Mouse (Mus musculus): ENCODE data around the gene Mnd1. TPM values are rescaled to one million over a fixed set of nuclear protein-coding genes. Genes with fewer than 3 reads are reported as not detected.

Mnd1 gene
- polyA plus RNA-seq, 1 experiment = 0.51 TPM

- TF ChIP-seq POLR2A (IDR thresholded peaks at IDR 0.05; ENCODE audit: control insufficient read depth, extremely low read depth, insufficient read depth, low read length, poor library complexity) (no peak), CTCF (IDR thresholded peaks at IDR 0.05; ENCODE audit: borderline replicate concordance, control insufficient read depth, extremely low read depth, insufficient read depth, low read length, poor library complexity) (no peak)
- 90% methylated on average over 2 of the region's 2 CpGs for WGBS
- Histone ChIP-seq H3K4me1 (replicated peaks; ENCODE audit: control insufficient read depth, insufficient read depth, low read length) (no peaks in the 10 kb centered on the region), H3K4me3 (ENCODE audit: control insufficient read depth, insufficient read depth, low read length) (no peak overlapping the region), H3K36me3 (ENCODE audit: control insufficient read depth, insufficient read depth, low read length) (no peaks in the 10 kb centered on the region), H3K27ac (ENCODE audit: control insufficient read depth, insufficient read depth, low read length) (no peak overlapping the region), H3K27me3 (ENCODE audit: control insufficient read depth, insufficient read depth, low read length) (no peaks in the 10 kb centered on the region)
- DNase-seq = no peak
These were observed 22.2 kb upstream of the Mnd1 start for GRCm38 (mm10) chr3:84177834-84178233.

DNA sequence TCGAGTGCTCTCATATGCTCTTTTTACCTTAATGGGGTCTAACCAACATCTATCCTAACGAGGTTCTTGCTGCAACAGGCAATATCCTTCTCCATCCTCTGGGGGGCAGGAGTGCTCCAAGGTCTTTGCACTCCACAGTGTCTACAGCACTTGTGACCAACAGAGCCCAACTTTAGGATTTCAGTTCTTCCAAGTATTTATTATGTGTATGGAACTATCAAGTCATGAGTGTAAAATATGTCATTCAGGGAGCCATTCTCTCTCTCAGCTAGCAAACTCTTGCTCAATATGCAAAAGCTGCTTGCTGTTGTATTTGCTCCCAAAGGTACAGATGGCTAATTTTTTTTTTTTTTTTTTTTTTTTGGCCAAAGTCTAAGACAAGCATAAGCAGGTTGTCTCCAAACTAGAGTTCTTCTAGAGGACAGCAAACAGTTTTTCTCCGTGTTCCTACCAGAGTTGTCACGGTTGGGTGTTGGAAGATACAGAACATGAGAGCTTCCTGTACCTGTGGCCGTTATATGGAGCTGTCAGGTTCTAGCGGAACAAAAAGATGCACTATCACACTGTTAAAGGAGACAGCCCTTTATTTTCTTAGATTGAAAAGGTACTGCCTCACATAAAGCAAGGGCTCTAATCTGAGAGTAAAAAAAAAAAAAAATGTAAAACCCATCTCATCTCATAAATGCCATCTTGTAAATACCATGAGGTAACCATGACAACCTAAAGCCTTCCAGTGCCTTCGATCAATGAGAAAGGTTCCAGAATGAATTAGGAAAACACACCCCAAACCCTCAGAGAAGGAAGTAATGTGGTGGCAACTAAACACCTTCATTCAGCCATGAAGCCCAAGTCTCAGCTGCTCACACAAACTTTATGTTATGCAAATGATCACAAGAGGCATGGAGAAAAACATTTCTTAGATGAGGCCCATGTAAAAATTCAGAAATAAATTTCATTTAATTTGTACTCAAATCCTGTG is 20.0 kb upstream of the Mnd1 start:
- H3K4me3 ChIP-seq (ENCODE audit: control insufficient read depth, insufficient read depth, low read length) = no peak overlapping the region
- H3K4me1 ChIP-seq (replicated peaks; ENCODE audit: control insufficient read depth, insufficient read depth, low read length) = 0 out of 2 replicates have a peak, but pooled peaks cover under 1% of the 10 kb centered on the region
- TF ChIP-seq POLR2A (IDR thresholded peaks at IDR 0.05; ENCODE audit: control insufficient read depth, extremely low read depth, insufficient read depth, low read length, poor library complexity) (no peak), CTCF (IDR thresholded peaks at IDR 0.05; ENCODE audit: borderline replicate concordance, control insufficient read depth, extremely low read depth, insufficient read depth, low read length, poor library complexity) (no peak)
- WGBS = 55% methylated on average over 7 of the region's 7 CpGs
- peak; percentile 79 for DNase-seq
- H3K36me3 ChIP-seq (ENCODE audit: control insufficient read depth, insufficient read depth, low read length) = no peaks in the 10 kb centered on the region
- H3K27ac ChIP-seq (ENCODE audit: control insufficient read depth, insufficient read depth, low read length) = no peak overlapping the region
- H3K27me3 ChIP-seq (ENCODE audit: control insufficient read depth, insufficient read depth, low read length) = no peaks in the 10 kb centered on the region

DNA sequence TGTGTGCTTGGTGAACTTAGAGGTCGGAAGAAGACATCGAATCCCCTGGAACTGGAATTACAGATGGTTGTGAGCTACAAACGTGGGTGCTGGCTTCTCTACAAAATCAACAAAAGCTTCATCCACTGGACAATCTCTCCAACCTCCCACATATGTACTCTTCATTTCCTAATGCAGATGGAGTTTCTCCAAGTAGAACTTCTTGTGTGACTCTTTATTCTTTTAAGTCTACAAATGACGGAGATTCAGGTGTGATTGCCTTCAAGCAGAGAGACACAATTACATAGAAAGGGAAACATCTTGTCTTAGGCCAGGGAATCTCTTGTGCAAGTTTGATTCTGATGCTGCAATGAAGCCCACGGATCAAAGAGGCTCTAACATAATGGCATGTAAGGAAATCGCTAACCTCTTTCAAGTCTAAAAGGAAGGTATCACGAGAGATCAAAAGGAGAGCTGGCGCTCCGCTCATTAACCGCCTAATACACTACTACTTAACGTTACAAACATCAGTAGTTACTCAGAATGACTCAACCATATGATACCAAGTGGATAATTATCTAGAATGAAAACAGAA is 18.1 kb upstream of the Mnd1 start, which contains the start of gene Gm6525:
Gm6525 (plus strand) TSS at position 524 of the 574 bp plus-strand sequence.
- no peak within 1 kb of the TSS for H3K27ac ChIP-seq (ENCODE audit: control insufficient read depth, insufficient read depth, low read length)
- H3K4me1 ChIP-seq (replicated peaks; ENCODE audit: control insufficient read depth, insufficient read depth, low read length) = peaks cover 8% of the 10 kb centered on the region
- no peak within 1 kb of the TSS for H3K4me3 ChIP-seq (ENCODE audit: control insufficient read depth, insufficient read depth, low read length)
- H3K36me3 ChIP-seq (ENCODE audit: control insufficient read depth, insufficient read depth, low read length) = no peaks in the 10 kb centered on the region
- no peak for DNase-seq
- TF ChIP-seq CTCF (IDR thresholded peaks at IDR 0.05; ENCODE audit: borderline replicate concordance, control insufficient read depth, extremely low read depth, insufficient read depth, low read length, poor library complexity) = no peak
- no peak for TF ChIP-seq POLR2A (IDR thresholded peaks at IDR 0.05; ENCODE audit: control insufficient read depth, extremely low read depth, insufficient read depth, low read length, poor library complexity)
- WGBS = 84% methylated on average over 11 of the region's 11 CpGs
- H3K27me3 ChIP-seq (ENCODE audit: control insufficient read depth, insufficient read depth, low read length) = no peaks in the 10 kb centered on the region

GRCm38 (mm10) chr3:84172406-84172805 is 16.8 kb upstream of the Mnd1 start:
- WGBS = 68% methylated on average over 11 of the region's 11 CpGs
- Histone ChIP-seq H3K4me1 (replicated peaks; ENCODE audit: control insufficient read depth, insufficient read depth, low read length) (peaks cover 8% of the 10 kb centered on the region), H3K27me3 (ENCODE audit: control insufficient read depth, insufficient read depth, low read length) (no peaks in the 10 kb centered on the region), H3K36me3 (ENCODE audit: control insufficient read depth, insufficient read depth, low read length) (no peaks in the 10 kb centered on the region), H3K27ac (ENCODE audit: control insufficient read depth, insufficient read depth, low read length) (no peak overlapping the region), H3K4me3 (ENCODE audit: control insufficient read depth, insufficient read depth, low read length) (no peak overlapping the region)
- TF ChIP-seq POLR2A (IDR thresholded peaks at IDR 0.05; ENCODE audit: control insufficient read depth, extremely low read depth, insufficient read depth, low read length, poor library complexity) = no peak
- TF ChIP-seq CTCF (IDR thresholded peaks at IDR 0.05; ENCODE audit: borderline replicate concordance, control insufficient read depth, extremely low read depth, insufficient read depth, low read length, poor library complexity) = no peak
- DNase-seq = no peak

- Histone ChIP-seq H3K27me3 (ENCODE audit: control insufficient read depth, insufficient read depth, low read length) (no peaks in the 10 kb centered on the region), H3K4me3 (ENCODE audit: control insufficient read depth, insufficient read depth, low read length) (no peak overlapping the region), H3K27ac (ENCODE audit: control insufficient read depth, insufficient read depth, low read length) (no peak overlapping the region; the same call in 1 of the 2 replicates), H3K36me3 (ENCODE audit: control insufficient read depth, insufficient read depth, low read length) (no peaks in the 10 kb centered on the region), H3K4me1 (replicated peaks; ENCODE audit: control insufficient read depth, insufficient read depth, low read length) (peaks cover 8% of the 10 kb centered on the region)
- DNase-seq = peak; percentile 9
- TF ChIP-seq POLR2A (IDR thresholded peaks at IDR 0.05; ENCODE audit: control insufficient read depth, extremely low read depth, insufficient read depth, low read length, poor library complexity) = no peak
- no peak for TF ChIP-seq CTCF (IDR thresholded peaks at IDR 0.05; ENCODE audit: borderline replicate concordance, control insufficient read depth, extremely low read depth, insufficient read depth, low read length, poor library complexity)
- WGBS = 47% methylated on average over 8 of the region's 8 CpGs
These were observed 13.9 kb upstream of the Mnd1 start for GRCm38 (mm10) chr3:84169393-84170005.

- H3K36me3 ChIP-seq (ENCODE audit: control insufficient read depth, insufficient read depth, low read length) = no peaks in the 10 kb centered on the region
- 53% methylated on average over 6 of the region's 6 CpGs for WGBS
These were observed 13.4 kb upstream of the Mnd1 start for GRCm38 (mm10) chr3:84168943-84169342.

More at GRCm38 (mm10) chr3:84168943-84169342, 13.4 kb upstream of the Mnd1 start:
- no peak for DNase-seq
- Histone ChIP-seq H3K27me3 (ENCODE audit: control insufficient read depth, insufficient read depth, low read length) (no peaks in the 10 kb centered on the region), H3K4me3 (ENCODE audit: control insufficient read depth, insufficient read depth, low read length) (no peak overlapping the region), H3K27ac (ENCODE audit: control insufficient read depth, insufficient read depth, low read length) (no peak overlapping the region; the same call in 1 of the 2 replicates), H3K4me1 (replicated peaks; ENCODE audit: control insufficient read depth, insufficient read depth, low read length) (peaks cover 8% of the 10 kb centered on the region)
- TF ChIP-seq CTCF (IDR thresholded peaks at IDR 0.05; ENCODE audit: borderline replicate concordance, control insufficient read depth, extremely low read depth, insufficient read depth, low read length, poor library complexity) (no peak), POLR2A (IDR thresholded peaks at IDR 0.05; ENCODE audit: control insufficient read depth, extremely low read depth, insufficient read depth, low read length, poor library complexity) (no peak)
